Mouse (Mus musculus) heart, adult 2 months (tissue): ENCODE measurements around the gene Zdhhc23.

Experiments used
- CTCF ChIP-seq: fragments of 200-600 bp; IDR thresholded peaks from 2 replicates; pipeline ENCODE4 v1.8.1; 2022; ENCODE audit warnings: antibody characterized with exemption, mild to moderate bottlenecking, moderate library complexity
- POLR2A ChIP-seq: fragments of 200-500 bp; IDR thresholded peaks from 2 replicates; pipeline ENCODE4 v1.6.1; 2011; ENCODE audit warnings: mild to moderate bottlenecking, low read depth, low read length, control low read depth; ENCODE audit not compliant: insufficient read depth

- TF ChIP-seq POLR2A = no peak
- no peak for TF ChIP-seq CTCF
Observed at GRCm38 (mm10) chr16:43945351-43945750, 34.2 kb downstream of the Zdhhc23 start.
